Mouse (Mus musculus): ENCODE data around the gene Dnase1l3. TPM values are rescaled to one million over a fixed set of nuclear protein-coding genes. Genes with fewer than 3 reads are reported as not detected.

Gene Dnase1l3
- polyA plus RNA-seq, 1 experiment from 2014 or later: 0.18 TPM

GRCm38 (mm10) chr14:7918150-7918991, 76.0 kb downstream of the Dnase1l3 start:
- no peak overlapping the region for H3K27ac ChIP-seq (ENCODE audit: low read length)
- peaks cover 15% of the 10 kb centered on the region; the same call in 1 of the 2 replicates for H3K4me1 ChIP-seq (replicated peaks; ENCODE audit: control insufficient read depth, insufficient read depth, low read length)
- peaks cover 4% of the 10 kb centered on the region; the same call in 1 of the 2 replicates for H3K36me3 ChIP-seq (ENCODE audit: control insufficient read depth, insufficient read depth, low read length)
- ATAC-seq (ENCODE audit: low read depth): no peak
- H3K4me3 ChIP-seq (ENCODE audit: low read length): no peak overlapping the region
- no peak overlapping the region for H3K9ac ChIP-seq (ENCODE audit: low read length)
- 79% methylated on average over 6 of the region's 6 CpGs for WGBS
- no peak overlapping the region for H3K4me2 ChIP-seq (ENCODE audit: low read depth, low read length)
- H3K27me3 ChIP-seq (ENCODE audit: control insufficient read depth, insufficient read depth, low read depth, low read length): no peaks in the 10 kb centered on the region
- H3K9me3 ChIP-seq (ENCODE audit: control insufficient read depth, low read length): no peaks in the 10 kb centered on the region

Other genes with a start within 250 kb of the Dnase1l3 start
- not detected in 2 replicates for gene Gm26661, start 203.0 kb downstream of the Dnase1l3 start, polyA plus RNA-seq (2015; fragmentation: Nextera tagmentation; extraction: Ambion mirVana)
- gene Flnb, start 176.6 kb downstream of the Dnase1l3 start, polyA plus RNA-seq (2015; fragmentation: Nextera tagmentation; extraction: Ambion mirVana): 15.2 and 16.0 TPM in 2 replicates
- gene Gm45521, start 37.3 kb downstream of the Dnase1l3 start, polyA plus RNA-seq (2015; fragmentation: Nextera tagmentation; extraction: Ambion mirVana): not detected in 2 replicates
- 12.5 and 14.5 TPM in 2 replicates for gene Abhd6, start 8.3 kb upstream of the Dnase1l3 start, polyA plus RNA-seq (2015; fragmentation: Nextera tagmentation; extraction: Ambion mirVana)
- gene Rpp14, start 85.8 kb upstream of the Dnase1l3 start, polyA plus RNA-seq (2015; fragmentation: Nextera tagmentation; extraction: Ambion mirVana): 44.5 and 47.6 TPM in 2 replicates
- gene Pxk, start 103.6 kb upstream of the Dnase1l3 start, polyA plus RNA-seq (2015; fragmentation: Nextera tagmentation; extraction: Ambion mirVana): 41.5 and 42.7 TPM in 2 replicates
- gene Pdhb, start 178.5 kb upstream of the Dnase1l3 start, polyA plus RNA-seq (2015; fragmentation: Nextera tagmentation; extraction: Ambion mirVana): 178 and 188 TPM in 2 replicates
- 3.0 and 3.2 TPM in 2 replicates for gene Kctd6, start 219.6 kb upstream of the Dnase1l3 start, polyA plus RNA-seq (2015; fragmentation: Nextera tagmentation; extraction: Ambion mirVana)

All from lung, embryonic 16.5 days (tissue).